Mouse (Mus musculus): ENCODE measurements around the gene Serinc3. TPM values are rescaled to one million over a fixed set of nuclear protein-coding genes. Genes with fewer than 3 reads are reported as not detected.
"Not testable (repeated sequence)": the region's sequence is repeated elsewhere in the genome, so short reads cannot be mapped to it uniquely, and the experiment has no call there.

Gene Serinc3
- 100 to 1,000 TPM in 1 of 2 experiments, 10 to 100 TPM in 1; 97.5 to 115 TPM for total RNA-seq (2021)
- long read RNA-seq, experiment 1, transcript Serinc3-201 (10 exons, 3,683 nt), result major isoform, 62 of 76 reads
- long read RNA-seq, experiment 1, partial matches to known transcripts, result 3 of 76 reads
- long read RNA-seq, experiment 1, other reads (novel, unspliced or antisense), result 11 of 76 reads
- long read RNA-seq, experiment 2, transcript Serinc3-201 (10 exons, 3,683 nt), result major isoform, 92 of 117 reads
- long read RNA-seq, experiment 2, partial matches to known transcripts, result 18 of 117 reads
- long read RNA-seq, experiment 2, other reads (novel, unspliced or antisense), result 7 of 117 reads

DNA sequence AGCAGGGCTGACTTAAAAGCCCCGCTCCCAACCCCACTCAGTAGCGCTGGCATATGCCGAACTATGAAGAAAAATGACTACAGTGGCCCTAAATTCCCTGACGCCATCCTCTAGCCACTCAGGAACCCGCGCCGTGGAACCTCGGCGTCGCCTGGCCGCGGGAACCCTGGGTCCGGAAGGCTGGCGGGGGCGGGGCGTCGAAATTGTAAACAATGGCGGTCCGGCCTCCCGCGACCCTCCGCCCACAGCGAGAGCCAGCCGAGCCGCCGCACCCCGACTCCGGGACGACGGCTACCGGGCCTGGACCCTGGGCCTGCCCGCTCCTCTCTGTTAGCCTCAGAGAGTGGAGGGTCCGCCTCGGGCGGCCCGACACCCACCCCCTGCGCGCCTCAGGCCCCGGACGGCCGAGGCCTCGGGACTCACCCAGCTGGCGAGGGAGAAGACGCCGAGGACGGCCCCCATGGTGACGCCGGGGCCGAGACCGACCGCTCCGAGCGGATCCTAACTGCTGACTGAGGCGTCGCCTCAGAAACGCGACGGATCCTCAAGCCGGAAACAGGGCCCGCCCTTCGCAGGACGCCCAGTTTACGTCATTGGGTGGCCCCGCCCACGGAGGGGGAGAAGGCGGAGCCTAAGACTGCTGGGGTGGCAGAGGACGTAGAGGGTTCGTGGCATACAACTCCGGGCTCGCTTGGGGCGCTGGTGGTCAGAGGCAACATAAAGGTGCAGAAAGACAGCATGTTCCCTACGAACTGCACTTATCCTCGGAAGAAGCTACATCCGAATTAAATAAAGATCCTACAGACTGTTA, at the start of gene Serinc3:
Gene Serinc3 (minus strand): TSS at position 557 of the 811 bp plus-strand sequence.
- peak; percentile 98 for DNase-seq

DNA sequence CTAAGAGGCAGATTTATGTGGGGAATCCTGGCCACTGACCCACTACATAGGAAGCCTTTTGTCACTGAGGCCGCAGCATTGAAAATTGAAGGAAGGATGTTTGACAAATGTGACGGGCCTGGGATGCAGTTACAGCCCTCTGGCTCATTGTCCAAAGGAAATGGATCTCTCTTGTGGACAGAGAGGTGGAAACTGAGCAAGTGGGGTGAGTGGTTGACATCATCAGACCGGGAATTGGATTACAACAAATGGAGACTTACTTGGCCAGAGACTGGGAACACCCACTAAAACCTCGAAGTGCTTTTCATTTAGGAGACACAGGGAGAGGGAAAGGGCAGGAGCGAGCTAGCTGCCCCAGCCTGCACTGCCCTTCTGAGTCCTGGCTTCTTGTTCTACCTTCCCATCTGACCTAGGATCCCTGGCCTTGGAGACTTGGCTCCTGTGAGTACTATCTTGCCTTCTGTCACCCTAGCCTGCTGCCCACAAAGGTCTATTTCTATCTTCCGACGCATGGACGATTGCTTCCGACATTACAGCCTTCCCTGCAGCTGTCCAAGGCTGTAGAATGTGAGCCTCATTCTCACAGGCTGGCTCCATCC, 48.9 kb upstream of the Serinc3 start:
- DNase-seq, result peak; percentile 38

DNA sequence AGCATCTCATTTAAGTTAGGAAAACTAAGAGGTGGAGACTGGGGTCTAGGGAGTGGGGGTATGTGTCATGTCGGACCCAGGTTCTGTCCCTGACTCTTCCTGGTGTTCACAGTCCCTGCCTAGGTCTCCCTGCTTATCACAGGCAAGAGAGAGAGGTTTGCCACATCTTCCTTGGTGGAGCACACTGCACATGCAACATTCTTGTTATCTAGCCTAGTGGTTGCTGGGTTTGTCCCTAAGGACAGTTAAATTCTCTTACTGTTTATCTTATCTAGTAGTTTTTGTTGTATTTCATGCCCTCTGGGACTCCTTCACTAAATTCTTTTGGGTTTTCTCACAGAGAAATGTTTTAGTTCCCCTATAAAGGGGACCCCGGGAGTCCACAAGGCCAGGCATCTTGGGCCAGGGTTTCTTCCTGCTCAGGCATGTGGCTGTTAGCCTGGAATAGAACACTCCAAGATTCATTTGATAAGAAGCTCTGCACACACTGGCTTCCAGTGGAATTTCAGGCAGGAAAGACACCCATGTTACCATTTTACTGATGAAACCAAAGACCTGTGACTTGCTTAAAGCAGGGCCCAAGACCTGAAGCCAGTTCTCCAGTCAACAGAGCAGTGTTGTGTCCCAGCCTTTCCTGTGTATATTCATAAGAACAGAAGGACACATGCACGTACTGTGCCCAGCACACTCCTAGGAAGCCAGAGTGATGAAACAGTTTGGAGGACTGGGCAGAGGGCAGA, 48.1 kb upstream of the Serinc3 start:
- DNase-seq, result no peak

DNA sequence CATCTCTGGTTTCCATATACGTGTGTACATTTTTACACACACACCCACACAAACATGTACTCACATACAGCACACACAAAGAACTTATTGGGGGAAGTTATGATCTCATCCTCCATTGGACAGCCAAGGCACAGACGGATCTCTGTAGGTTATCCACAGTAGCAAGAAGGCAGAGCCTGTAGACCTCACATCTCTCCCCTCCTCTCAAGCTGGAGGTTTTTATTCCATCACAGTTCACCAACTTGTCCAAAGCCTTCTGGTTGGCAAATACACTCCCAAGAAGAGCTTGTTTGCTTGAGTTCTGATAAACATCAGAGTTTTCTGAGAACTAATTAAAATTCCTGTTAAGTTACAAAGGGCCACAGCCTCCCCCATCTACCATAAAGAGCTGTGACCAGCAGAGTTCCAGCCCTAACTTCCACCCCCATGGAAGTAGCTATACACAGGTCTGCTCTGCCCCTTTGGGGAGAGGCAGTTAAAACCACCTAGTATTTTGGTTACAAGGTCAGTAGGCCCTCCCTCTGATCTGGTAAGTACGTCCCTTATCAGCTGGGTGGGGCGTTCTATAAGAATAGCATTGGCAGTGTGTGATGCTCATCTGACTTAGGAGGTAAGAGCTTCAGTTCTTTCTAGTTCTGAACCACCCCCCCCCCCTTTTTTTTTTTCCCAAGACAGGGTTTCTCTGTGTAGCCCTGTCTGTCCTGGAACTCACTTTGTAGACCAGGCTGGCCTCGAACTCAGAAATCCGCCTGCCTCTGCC, 47.1 kb upstream of the Serinc3 start:
- DNase-seq, result no peak

DNA sequence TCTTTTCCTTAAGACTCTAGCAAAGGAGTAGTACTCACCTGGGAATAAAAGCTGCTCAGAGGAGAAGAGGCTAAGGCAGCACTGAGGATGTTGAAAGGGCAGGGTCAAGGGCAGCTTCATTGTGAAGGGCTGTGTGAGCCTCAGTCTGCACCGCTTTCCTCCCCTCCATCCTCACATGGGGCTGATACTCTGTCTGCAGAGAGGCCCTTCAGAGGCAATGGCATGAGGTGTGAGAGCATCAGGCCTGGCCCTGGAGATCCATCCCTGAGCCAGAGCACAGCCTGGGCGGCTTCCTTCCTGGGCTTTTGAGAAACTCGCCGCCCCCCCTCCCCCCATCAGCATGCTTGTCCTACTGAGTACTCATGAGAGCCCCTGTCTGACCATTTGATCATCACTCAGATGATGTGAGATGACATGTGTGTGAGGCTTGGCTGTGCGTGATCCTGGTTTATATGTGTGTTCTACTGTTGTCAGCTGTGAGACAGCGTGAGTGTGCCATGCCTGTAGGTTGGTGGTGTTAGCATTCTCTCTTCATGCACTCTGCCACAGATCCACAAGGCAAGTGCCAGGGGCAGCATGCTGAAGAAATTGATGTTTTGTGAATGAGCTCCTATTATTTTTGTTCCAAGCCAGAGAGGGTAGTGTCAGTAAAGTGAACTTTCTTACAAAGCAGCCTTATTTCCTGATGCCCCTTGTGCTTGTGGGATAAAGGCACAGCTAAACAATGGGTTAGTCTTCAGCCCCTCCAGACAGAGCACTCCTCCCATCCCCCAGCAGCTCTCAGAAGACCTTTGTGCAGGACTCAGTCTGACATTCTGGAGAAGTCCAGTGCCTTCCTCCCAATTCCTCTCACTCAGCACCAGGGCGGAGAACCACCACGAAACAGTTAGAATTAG, 45.7 kb upstream of the Serinc3 start:
- no peak for DNase-seq

DNA sequence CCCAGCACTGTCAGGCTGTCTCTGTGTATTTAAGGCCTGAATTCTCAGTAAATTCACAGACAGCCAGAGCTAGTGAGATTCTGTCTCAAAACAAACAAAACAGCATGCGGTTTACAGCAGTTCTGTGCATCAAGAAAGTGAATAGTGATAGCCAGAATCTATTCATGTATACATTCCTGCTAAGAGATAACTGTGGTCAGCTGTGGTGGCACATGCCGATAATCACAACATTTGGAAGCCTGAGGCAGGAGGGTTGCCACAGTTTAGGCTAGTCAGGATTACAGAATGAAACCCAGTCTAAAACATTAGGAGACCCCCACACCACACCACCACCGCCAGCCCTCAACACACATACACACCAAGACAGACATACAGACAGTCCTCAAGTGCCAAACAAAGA, 44.8 kb upstream of the Serinc3 start:
- DNase-seq, result no peak

DNA sequence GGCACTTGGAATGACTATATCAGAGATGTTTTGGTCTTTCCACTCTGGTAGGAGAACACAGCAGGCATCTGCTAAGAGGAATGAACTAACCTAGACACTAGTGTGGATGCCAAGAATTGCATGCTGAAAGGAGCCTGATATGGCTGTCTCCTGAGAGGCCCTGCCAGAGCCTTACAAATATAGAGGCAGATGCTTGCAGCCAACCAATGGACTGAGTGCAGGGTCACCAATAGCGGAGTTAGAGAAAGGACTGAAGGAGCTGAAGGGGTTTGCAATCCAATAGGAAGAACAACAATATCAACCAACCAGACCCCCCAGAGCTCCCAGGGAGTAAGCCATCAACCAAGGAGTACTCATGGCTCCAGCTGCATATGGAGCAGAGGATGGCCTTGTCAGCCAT, 43.4 kb upstream of the Serinc3 start:
- DNase-seq, result not testable (repeated sequence)

DNA sequence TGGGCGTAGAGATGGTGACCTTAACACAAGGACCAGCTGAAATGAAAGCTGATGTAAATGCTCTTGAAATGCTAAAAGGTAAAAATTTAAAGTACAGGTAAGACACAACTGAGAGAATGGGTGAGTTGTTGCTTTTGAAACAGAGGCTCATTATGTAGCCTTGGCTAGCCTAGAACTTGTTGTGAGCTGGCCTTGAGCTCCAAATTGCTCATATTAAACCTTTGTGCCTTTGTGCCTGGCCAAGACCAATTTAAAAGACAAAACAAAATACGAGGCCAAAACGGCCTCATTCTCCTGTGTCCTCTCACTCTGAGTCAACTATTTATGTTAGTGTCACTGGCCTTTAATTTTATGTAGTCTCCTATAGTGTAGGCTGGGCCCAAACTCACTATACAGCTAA, 42.0 kb upstream of the Serinc3 start:
- no peak for DNase-seq

DNA sequence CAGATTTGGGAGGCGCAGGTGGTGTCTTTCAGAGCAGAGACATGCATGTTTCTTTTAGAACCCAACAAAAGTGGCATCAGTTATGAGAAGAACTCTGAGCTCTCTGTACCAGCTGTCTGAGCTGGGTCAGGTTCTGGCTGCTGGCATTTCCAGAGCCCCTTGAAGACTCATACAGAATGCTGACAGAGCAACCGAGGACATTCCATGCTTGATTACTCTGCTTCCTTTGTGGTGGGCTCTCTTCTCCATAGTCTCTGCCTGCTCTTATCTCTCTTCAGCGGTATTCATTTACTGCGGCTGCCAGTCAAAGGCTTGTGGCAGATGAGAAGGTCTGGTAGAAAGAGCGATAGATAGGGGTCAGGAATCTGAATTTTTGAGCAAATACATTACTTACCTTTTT, 41.3 kb upstream of the Serinc3 start:
- no peak for DNase-seq

DNA sequence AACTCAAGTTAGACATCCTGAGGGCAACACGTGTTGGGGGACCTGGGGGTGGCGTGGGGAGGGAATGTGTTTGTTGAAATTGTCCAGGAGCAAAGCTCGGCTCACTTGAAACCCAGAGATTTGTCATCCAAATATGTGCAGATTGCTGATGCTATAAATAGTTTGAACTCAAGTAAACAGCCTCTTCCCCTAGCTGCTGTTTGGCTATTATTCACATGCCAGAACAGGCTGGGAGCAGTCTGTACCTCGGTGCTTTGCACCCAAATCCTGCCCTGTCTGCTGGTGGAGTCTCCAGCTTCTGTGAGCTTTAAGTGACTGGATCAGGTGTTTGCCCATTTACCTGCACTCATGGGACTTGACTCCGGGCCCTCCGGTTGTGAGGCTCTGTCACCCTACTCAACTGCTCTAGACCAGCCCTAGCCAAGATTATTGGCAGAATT, 40.9 kb upstream of the Serinc3 start:
- peak; percentile 64 for DNase-seq

DNA sequence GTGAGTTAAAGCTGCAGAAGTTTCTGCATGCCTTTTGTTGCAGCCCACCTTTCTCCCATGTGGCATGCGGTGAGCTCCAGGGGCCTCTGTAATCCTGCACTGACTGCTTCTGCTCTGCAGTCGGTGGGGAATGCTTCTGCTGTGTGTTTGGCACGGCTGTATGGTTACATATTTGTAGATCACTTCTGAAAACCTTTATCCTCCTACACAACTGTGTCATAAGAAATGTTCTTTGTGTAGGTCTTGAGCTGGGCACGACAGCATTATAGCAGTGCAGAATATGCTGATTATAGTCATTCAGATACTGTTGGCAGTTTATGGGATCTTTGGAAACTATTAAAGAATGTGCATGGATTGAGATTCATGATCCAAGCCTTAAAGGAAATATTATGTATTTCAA, 40.4 kb upstream of the Serinc3 start:
- no peak for DNase-seq

DNA sequence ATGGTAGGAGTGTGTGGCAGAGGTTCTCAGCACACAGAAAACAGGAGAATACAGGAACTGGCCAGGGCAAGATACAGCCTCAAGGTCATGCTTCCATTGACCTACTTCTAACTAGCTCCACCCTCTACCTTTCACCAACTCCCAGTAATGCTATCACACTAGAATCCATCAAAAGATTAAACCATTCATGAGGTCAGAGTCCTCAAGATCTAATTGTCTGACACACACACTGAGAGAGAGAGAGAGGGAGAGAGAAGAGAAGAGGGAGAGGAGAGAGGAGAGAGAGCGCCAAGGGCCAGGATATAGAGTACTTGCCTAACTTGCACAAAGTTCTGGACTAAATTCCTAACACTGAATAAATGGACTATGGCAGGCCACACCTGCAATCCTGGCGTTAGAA, 37.4 kb upstream of the Serinc3 start:
- DNase-seq, result no peak

DNA sequence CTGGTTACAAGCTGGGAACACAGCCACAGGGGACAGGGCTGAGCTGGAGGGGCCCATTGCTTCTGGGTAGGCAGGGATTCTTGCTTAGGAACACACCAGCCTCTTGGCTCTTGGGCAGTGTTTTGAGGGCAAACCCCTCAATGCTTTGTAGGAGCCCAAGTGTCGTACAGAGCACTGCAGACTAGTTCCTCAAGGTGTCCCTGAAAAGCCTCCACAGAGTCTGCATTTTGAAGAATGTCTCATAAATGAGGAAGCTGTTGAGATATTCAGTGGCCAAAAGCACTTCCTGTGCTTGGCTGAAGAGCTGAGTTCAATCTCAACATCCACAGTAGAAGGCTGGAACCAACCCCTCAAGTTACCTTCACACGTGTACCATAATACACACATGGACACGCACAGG, 31.8 kb upstream of the Serinc3 start:
- no peak for DNase-seq

DNA sequence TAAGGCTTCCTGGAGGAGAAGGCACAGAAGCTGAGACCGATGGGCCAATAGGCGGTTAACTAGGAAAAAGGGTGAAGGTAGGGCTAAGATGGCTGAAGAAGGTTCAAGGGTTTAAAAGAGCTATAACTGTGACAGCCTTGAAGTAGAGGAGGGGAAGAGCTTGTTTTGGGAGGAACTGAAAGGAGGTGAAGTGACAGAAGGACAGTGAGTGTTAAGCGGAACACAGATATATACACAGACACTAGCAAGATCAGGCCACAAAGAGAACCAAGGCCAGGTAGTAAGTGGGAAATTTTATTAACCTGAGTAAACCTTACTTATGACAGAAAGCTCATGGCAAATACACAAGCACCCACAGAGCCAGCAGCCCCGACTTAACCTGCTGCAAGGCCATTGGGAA, 31.4 kb upstream of the Serinc3 start:
- no peak for DNase-seq

DNA sequence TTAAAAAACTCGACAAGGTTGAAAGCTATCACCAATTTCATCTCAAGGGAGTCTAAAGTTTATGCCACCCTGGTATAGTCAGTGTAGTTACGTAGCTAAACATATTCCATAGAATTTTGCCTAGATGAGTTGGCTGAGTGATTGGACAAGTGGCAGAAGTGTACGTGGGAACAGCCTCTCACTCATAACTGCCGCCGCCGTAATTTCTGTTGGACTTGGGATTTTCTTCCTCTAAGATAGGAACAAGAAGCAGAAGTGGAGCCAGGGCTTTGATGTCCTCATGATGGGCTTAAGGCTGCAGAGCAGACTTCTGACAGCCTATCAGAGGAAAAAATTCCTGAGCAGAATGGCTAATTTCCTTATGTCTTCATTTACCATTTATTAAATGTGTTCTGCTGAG, 30.7 kb upstream of the Serinc3 start:
- DNase-seq, result no peak

DNA sequence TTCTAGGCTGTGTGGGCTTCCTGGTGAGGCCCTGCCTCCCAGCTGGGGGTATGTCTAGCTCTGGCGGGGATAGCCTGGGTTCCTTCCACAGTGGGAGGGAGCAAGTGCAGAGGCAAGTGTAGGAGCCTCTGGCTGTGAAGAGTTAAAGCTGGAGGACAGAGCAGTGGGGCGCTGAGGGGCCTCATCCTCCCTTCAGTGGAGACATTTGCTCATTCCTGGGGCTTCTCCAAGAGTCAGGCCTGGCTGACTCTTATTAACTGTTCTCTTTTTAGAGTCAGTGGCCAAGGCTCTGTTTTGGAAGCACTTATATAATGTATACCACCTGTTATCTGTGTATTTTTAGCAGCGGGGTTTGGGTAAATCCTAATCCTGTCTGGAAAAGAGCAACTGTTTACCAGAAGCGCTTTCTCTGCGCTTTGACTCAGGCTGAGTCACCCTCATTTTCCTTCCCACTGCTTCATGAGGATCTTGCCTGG, 30.3 kb upstream of the Serinc3 start:
- DNase-seq, result peak; percentile 37

DNA sequence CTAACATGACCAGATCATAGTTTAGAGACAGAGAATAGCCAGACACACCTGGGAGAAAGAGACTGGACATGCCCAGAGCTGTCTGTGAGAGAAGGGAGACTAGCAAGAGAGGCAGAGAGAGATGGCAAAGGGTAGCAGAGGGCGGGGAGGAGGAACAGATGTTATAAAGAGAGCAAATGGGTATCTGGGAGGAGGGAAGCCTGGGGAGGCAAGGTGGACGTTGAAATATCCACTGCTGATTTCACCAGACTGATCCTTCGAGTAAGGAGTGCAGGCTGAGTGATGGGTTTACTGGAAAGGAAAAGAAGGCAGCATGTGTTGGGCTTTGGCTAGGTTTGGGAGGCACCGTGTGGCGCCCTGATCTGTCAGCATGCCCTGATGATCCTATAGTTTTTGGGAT, 29.5 kb upstream of the Serinc3 start:
- DNase-seq, result no peak

DNA sequence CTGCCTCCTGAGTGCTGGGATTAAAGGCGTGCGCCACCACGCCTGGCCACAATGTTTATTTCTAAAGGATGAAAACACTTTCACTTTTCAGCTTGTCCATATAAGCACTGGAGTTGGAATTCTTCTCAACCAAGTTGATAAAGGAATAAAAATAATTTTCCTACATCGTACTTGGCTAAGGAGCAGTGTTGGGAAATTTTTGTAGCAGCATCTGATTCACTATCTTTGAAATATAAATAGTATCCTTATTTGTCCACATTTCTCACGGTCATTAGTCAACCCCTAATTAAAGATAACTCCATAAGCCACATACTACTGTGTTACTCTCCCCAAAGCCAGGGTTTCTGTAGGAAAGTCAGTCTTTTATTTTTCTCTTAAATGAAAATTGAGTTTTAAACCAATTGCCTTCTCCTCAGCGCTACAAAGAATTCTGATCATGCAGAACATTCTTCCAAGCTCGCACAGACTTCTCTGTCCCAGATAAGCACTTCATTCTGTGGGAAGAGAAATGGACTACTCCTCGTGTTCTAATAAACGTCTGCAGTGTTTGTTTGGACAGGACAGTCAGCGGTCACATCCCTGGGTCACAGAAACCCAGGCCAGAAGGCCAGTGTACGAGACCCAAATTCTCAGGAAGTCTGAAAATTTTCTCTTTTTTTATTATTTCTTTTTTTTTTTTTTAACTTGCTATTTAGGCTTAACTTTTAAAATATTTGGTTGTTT, 26.1 kb upstream of the Serinc3 start:
- no peak for DNase-seq

DNA sequence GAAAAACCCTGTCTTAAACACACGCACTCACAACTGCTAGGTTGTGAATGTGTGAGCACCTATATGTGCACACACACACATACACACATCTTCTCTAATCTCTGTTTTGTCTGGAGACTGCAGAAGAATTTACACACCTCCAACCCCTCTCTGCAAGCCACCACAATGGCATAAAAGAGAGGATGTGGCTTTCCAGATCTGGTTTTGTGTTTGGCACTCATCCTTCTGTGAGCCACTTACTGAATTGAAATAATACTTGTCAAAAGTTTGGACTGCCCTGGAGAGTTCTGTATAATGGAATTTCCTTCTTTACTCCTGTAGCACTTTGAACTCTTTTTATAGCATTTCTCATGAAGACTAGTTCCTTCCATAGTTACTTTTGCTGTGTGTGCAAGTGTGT, 22.1 kb upstream of the Serinc3 start:
- no peak for DNase-seq

DNA sequence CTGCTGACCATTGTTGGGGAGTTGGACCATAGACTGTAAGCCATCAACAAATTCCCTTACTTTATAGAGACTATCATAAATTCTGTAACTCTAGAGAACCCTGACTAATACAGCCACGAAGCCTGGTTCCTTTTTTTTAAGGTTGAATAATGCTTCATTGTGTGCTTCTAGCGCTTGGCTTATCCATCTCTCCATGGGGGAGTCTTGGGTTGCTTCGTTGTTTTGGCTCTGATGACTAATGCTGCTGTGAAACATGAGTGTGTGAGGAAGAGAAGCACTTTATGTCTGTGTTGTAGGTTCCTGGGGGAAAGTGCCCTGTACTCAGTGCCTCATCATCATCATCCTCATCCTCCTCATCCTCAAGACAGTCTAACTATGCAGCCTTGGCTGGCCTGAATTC, 19.0 kb upstream of the Serinc3 start:
- DNase-seq, result no peak
